Mouse (Mus musculus) heart, adult 2 months (tissue): ENCODE results near the gene Unc93b1. TPM values are rescaled to one million over a fixed set of nuclear protein-coding genes. Genes with fewer than 3 reads are reported as not detected.

Experiments used
- DNase-seq, 2 experiments: peaks; one replicate each; pipeline ENCODE4 v3.0.0; 2021
- H3K27ac ChIP-seq: fragments of 200-600 bp; 2 replicates; pipeline ENCODE4 v1.8.1; 2022
- H3K27me3 ChIP-seq: fragments of 200-500 bp; 2 replicates; pipeline ENCODE4 v1.6.1; 2012; ENCODE audit warnings: mild to moderate bottlenecking, low read length, inconsistent platforms, mixed read lengths; ENCODE audit not compliant: control insufficient read depth, insufficient read depth
- H3K36me3 ChIP-seq: fragments of 200-500 bp; 2 replicates; pipeline ENCODE4 v1.6.1; 2012; ENCODE audit warnings: low read length, inconsistent platforms; ENCODE audit not compliant: control insufficient read depth, insufficient read depth
- H3K4me1 ChIP-seq: fragments of 200-500 bp; 2 replicates; pipeline ENCODE4 v1.6.1; 2011; ENCODE audit warnings: low read length; ENCODE audit not compliant: control insufficient read depth, insufficient read depth
- H3K4me3 ChIP-seq: fragments of 200-600 bp; 2 replicates; pipeline ENCODE4 v1.8.1; 2022
- H3K79me2 ChIP-seq: fragments of 200-500 bp; replicated peaks from 2 replicates; pipeline ENCODE4 v1.6.1; 2012; ENCODE audit warnings: mild to moderate bottlenecking, inconsistent platforms, low read length, moderate library complexity, mixed read lengths; ENCODE audit not compliant: control insufficient read depth, insufficient read depth
- H3K9ac ChIP-seq: fragments of 200-500 bp; 2 replicates; pipeline ENCODE4 v1.6.1; 2012; ENCODE audit warnings: low read depth, mild to moderate bottlenecking, control low read depth, inconsistent platforms, low read length, mixed read lengths
- CTCF ChIP-seq: fragments of 200-600 bp; IDR thresholded peaks from 2 replicates; pipeline ENCODE4 v1.8.1; 2022; ENCODE audit warnings: antibody characterized with exemption, mild to moderate bottlenecking, moderate library complexity
- EP300 ChIP-seq: fragments of 200-500 bp; IDR thresholded peaks from 2 replicates; pipeline ENCODE4 v1.6.1; 2011; ENCODE audit warnings: low read depth, low read length, control low read depth; ENCODE audit not compliant: insufficient read depth
- POLR2A ChIP-seq: fragments of 200-500 bp; IDR thresholded peaks from 2 replicates; pipeline ENCODE4 v1.6.1; 2011; ENCODE audit warnings: mild to moderate bottlenecking, low read depth, low read length, control low read depth; ENCODE audit not compliant: insufficient read depth
- WGBS: fragments of 180-500 bp; shearing (Covaris S2); methylation state at CpG from one replicate; pipeline ENCODE4 v1.1.7; 2018; 5-methylcytosine and 5-hydroxymethylcytosine counted together
- intact Hi-C: fragments of 180-260 bp; cut with DNase I; formaldehyde crosslinking; loops from one replicate; pipeline ENCODE4 v1.15.1; 2025
- polyA plus RNA-seq: library from polyadenylated mRNA; depleted of rRNA; stranded (reverse); fragments of >200 nt; gene quantifications from 2 replicates; pipeline ENCODE4 v1.2.3, GENCODE M21; 2012
- total RNA-seq, 2 experiments: library from RNA; stranded (reverse); gene quantifications; 2 replicates each; pipeline ENCODE4 v1.2.3; 2021

Gene Unc93b1
- total and polyA plus RNA-seq, 3 experiments = 17.5 to 45.5 (median 18.3) TPM

DNA sequence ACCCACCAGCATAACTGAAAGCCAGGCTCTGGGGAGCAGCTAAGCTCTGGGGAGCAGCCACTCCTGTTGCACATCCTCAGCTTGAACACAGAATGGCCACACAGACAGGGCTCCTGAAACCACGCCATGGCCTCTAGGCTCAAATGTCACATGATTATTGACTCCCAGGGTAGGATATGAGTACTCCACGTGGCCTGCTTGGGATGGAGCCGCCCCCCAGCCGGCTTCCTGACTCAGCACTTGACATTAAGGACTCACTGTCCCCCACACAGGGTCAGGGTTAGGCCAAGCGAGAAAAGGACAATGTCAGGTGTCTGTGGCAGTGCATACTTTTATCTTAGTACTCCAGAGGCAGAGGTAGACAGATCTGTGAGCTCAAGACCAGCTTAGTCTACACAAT lies 24.8 kb upstream of the Unc93b1 start:
- Histone ChIP-seq H3K9ac (no peak overlapping the region), H3K27ac (no peak overlapping the region), H3K36me3 (no peaks in the 10 kb centered on the region), H3K4me1 (peaks cover 8% of the 10 kb centered on the region), H3K4me3 (no peak overlapping the region), H3K27me3 (no peaks in the 10 kb centered on the region), H3K79me2 (no peaks in the 10 kb centered on the region)
- DNase-seq = no peak
- TF ChIP-seq EP300 (no peak), CTCF (no peak), POLR2A (no peak)
- intact Hi-C loops = no loop called here
- 62% methylated on average over 5 of the region's 5 CpGs for WGBS

- TF ChIP-seq EP300 (peak; percentile 37; the same call in 1 of the 2 replicates), POLR2A (peak; percentile 85), CTCF (peak; percentile 23; the same call in 1 of the 2 replicates)
- peak within 1 kb of the TSS; percentile 91 for H3K4me3 ChIP-seq
- peak; percentile 90 to 96 for DNase-seq
- no peaks in the 10 kb centered on the region for H3K36me3 ChIP-seq
- H3K79me2 ChIP-seq = no peaks in the 10 kb centered on the region
- under 1% methylated on average over 43 of the region's 43 CpGs for WGBS
- H3K9ac ChIP-seq = peak within 1 kb of the TSS; percentile 86
- intact Hi-C loops = loop anchor here (2.0 kb wide), 1 partner anchor 144 kb away; no protein-coding TSS in a partner anchor
- no peaks in the 10 kb centered on the region for H3K27me3 ChIP-seq
- H3K4me1 ChIP-seq = peaks cover 8% of the 10 kb centered on the region
- H3K27ac ChIP-seq = peak within 1 kb of the TSS; percentile 96
These were observed 22.4 kb upstream of the Unc93b1 start, which contains the start of gene Ndufs8 for GRCm38 (mm10) chr19:3912337-3913204. Ndufs8 (minus strand) TSS chr19:3912774.

DNA sequence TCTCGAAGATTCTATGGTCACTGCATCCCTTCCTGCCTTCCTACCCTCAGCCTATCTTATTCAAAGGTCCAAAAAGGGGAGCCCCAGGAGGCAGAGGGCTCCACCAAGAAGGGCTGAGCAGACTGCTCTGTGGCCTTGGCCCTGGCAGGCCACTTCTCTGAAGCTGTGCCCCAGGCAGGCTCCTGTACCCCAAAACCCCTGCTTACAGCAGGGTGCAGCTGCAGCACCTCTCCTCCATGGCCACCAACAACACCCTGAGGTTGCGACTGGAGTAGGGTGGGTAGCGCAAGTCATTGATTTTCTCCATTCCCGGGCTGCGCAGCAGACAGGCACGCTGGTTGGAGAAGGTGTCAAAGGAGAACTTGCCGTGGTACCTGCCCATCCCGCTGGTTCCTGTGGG lies 21.3 kb upstream of the Unc93b1 start:
- WGBS = 84% methylated on average over 8 of the region's 8 CpGs
- peak overlapping the region; percentile 83; the same call in 1 of the 2 replicates for H3K27ac ChIP-seq
- H3K9ac ChIP-seq = no peak overlapping the region
- no peak for TF ChIP-seq POLR2A
- TF ChIP-seq CTCF = no peak
- TF ChIP-seq EP300 = no peak
- peak overlapping the region; percentile 91 for H3K4me3 ChIP-seq
- H3K27me3 ChIP-seq = no peaks in the 10 kb centered on the region
- H3K4me1 ChIP-seq = peaks cover 8% of the 10 kb centered on the region
- DNase-seq = no peak
- no peaks in the 10 kb centered on the region for H3K79me2 ChIP-seq
- intact Hi-C loops = loop anchor here (2.0 kb wide), 1 partner anchor 145 kb away; no protein-coding TSS in a partner anchor
- no peaks in the 10 kb centered on the region for H3K36me3 ChIP-seq

DNA sequence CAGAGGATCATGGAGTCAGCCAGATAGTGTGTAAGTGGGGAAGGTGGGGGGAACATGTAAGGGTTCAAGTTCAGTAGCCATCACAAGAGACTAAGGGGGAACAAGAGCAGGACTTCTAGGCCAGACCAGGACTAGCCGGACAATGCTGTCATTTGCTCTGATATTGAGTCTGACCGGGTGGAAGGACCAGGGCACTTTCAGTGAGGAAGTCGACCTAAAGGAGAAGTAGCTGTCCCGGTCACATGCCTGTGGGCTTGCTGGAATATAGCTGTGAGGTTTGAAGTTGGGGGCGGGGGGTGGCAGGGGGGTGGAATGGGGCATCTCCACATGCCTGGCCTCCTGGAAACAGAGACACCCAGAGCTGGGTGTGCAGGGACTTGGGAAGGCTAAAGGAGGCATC lies 20.5 kb upstream of the Unc93b1 start:
- no peaks in the 10 kb centered on the region for H3K36me3 ChIP-seq
- 85% methylated on average over 5 of the region's 5 CpGs for WGBS
- TF ChIP-seq CTCF = no peak
- 0 out of 2 replicates have a peak, but pooled peaks have one; percentile 27 for TF ChIP-seq POLR2A
- H3K27ac ChIP-seq = no peak overlapping the region
- intact Hi-C loops = no loop called here
- no peak overlapping the region for H3K4me3 ChIP-seq
- DNase-seq = no peak
- no peak overlapping the region for H3K9ac ChIP-seq
- peaks cover 8% of the 10 kb centered on the region for H3K4me1 ChIP-seq
- no peaks in the 10 kb centered on the region for H3K27me3 ChIP-seq
- H3K79me2 ChIP-seq = no peaks in the 10 kb centered on the region

DNA sequence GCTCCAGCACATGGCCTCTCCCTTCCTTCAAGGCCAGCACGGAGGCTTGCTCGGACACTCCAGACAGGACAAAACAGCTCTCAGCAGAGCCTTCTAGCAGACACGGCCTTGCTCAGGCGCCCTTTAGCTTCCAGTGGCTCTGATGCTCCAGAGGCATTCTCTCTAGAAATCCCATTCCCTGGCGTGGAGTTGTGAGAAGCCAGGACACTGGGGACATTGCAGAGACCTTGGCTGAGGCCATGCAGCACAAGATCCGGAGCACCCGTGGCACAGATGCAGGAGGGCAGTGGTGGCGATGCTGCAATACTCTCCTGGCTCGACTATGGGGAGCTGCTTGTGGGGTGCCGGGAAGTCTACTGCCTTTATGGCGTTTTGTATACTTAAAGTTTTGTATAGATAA lies 18.3 kb upstream of the Unc93b1 start:
- DNase-seq = no peak
- 65% methylated on average over 11 of the region's 11 CpGs for WGBS
- intact Hi-C loops = no loop called here

GRCm38 (mm10) chr19:3919928-3920327 lies 15.1 kb upstream of the Unc93b1 start:
- Histone ChIP-seq H3K4me1 (peaks cover 14% of the 10 kb centered on the region), H3K27me3 (no peaks in the 10 kb centered on the region), H3K9ac (no peak overlapping the region), H3K79me2 (no peaks in the 10 kb centered on the region), H3K27ac (no peak overlapping the region), H3K4me3 (no peak overlapping the region), H3K36me3 (no peaks in the 10 kb centered on the region)
- TF ChIP-seq POLR2A (no peak), CTCF (no peak), EP300 (no peak)
- intact Hi-C loops = no loop called here
- no peak for DNase-seq

More for the DNA sequence above, 18.3 kb upstream of the Unc93b1 start:
- H3K4me3 ChIP-seq = no peak overlapping the region
- no peaks in the 10 kb centered on the region for H3K27me3 ChIP-seq
- H3K36me3 ChIP-seq = no peaks in the 10 kb centered on the region
- no peak overlapping the region for H3K27ac ChIP-seq
- H3K9ac ChIP-seq = no peak overlapping the region
- H3K79me2 ChIP-seq = no peaks in the 10 kb centered on the region
- TF ChIP-seq CTCF (no peak), POLR2A (no peak), EP300 (no peak)
- peaks cover 6% of the 10 kb centered on the region for H3K4me1 ChIP-seq
